Mouse (Mus musculus) stomach, embryonic 15.5 days (tissue): Measurements from ENCODE around the gene Mmp14. TPM values are rescaled to one million over a fixed set of nuclear protein-coding genes. Genes with fewer than 3 reads are reported as not detected.
A peak's percentile ranks its signal among the peaks of the same experiment; 100 is the strongest.

Experiments used
- ATAC-seq: fragments of 200-750 bp; cut with Nextera tagmentation; 2 replicates; pipeline ENCODE4 v1.8.0; 2017; ENCODE audit warnings: low read depth, moderate number of reproducible peaks, moderate TSS enrichment; ENCODE audit not compliant: insufficient read depth, low FRiP score
- H3K27ac ChIP-seq: fragments of 300-500 bp; sonication (generic); 2 replicates; pipeline ENCODE4 v1.5.1; 2015; ENCODE audit warnings: mild to moderate bottlenecking, inconsistent platforms
- H3K27me3 ChIP-seq: fragments of 300-500 bp; sonication (generic); replicated peaks from 2 replicates; pipeline ENCODE4 v1.6.1; 2015; ENCODE audit warnings: inconsistent platforms
- H3K36me3 ChIP-seq: fragments of 300-500 bp; sonication (generic); 2 replicates; pipeline ENCODE4 v1.6.1; 2015; ENCODE audit warnings: inconsistent platforms
- H3K4me1 ChIP-seq: fragments of 300-500 bp; sonication (generic); 2 replicates; pipeline ENCODE4 v1.6.1; 2015; ENCODE audit warnings: inconsistent platforms
- H3K4me2 ChIP-seq: fragments of 300-500 bp; sonication (generic); 2 replicates; pipeline ENCODE4 v1.6.1; 2015; ENCODE audit warnings: mild to moderate bottlenecking, inconsistent platforms
- H3K4me3 ChIP-seq: fragments of 300-500 bp; sonication (generic); replicated peaks from 2 replicates; pipeline ENCODE4 v1.5.1; 2015; ENCODE audit warnings: inconsistent platforms
- H3K9ac ChIP-seq: fragments of 300-500 bp; sonication (generic); 2 replicates; pipeline ENCODE4 v1.6.1; 2015; ENCODE audit warnings: inconsistent platforms
- H3K9me3 ChIP-seq: fragments of 300-500 bp; sonication (generic); 2 replicates; pipeline ENCODE4 v1.6.1; 2016; ENCODE audit warnings: inconsistent platforms
- WGBS: fragments of 180-500 bp; shearing (Covaris S2); methylation state at CpG from one replicate; pipeline ENCODE4 v1.1.7; 2015; 5-methylcytosine and 5-hydroxymethylcytosine counted together
- polyA plus RNA-seq: library from polyadenylated mRNA; unstranded; fragments of >200 nt; fragmentation: Nextera tagmentation; extraction: Ambion mirVana; gene quantifications from 2 replicates; pipeline ENCODE4 v1.2.1, GENCODE M21; 2015

The Mmp14 gene
- polyA plus RNA-seq, 1 experiment from 2014 or later = 126 TPM

DNA sequence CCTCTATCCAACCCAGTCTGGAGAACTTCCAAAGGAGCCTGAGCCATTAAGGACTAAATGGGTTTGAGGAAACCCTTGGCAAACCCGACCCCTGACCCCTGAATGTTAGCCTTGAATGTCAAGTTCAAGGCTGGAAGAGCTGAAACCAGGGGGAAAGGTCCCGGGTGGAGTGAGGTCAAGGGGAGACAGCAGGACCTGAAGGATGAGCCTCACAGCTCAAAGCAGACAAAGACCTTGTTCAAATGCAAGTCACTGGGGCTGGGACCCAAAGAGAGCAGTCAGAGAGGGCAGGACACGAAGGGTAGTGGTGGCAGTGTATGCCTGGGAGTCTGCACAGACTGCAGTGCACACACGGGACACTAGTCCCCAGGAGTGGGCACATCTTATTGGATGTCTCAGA lies 10.0 kb downstream of the Mmp14 start:
- WGBS = 68% methylated on average over 4 of the region's 4 CpGs
- Histone ChIP-seq H3K36me3 (peaks cover 39% of the 10 kb centered on the region), H3K9ac (no peak overlapping the region), H3K4me2 (no peak overlapping the region), H3K4me1 (peaks cover 11% of the 10 kb centered on the region; the same call in 1 of the 2 replicates), H3K4me3 (no peak overlapping the region), H3K27me3 (no peaks in the 10 kb centered on the region), H3K27ac (no peak overlapping the region), H3K9me3 (no peaks in the 10 kb centered on the region)
- ATAC-seq = no peak

DNA sequence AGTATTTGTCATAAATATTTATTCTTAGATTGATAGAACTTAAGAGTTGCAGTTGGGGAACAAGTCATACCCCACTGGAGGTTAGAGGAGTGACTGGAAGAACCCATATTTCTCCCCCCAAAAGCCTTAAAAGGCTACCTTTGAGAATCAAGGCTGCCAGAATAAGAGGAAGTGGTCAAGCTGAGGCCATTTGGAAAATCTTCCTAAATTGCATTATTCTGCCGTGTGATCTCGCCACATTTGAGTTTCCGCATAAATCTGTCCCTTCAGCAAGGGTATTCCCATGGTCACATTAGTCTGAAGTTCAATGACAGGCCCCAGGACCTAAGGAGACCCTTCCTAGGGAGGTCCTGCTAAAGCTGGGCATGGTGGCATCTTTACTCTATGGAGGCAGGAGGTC lies 11.1 kb downstream of the Mmp14 start:
- no peaks in the 10 kb centered on the region for H3K27me3 ChIP-seq
- peaks cover 29% of the 10 kb centered on the region for H3K36me3 ChIP-seq
- 0 out of 2 replicates have a peak, but pooled peaks have one; percentile 21 for ATAC-seq
- H3K4me2 ChIP-seq = no peak overlapping the region
- WGBS = 79% methylated on average over 3 of the region's 3 CpGs
- H3K9ac ChIP-seq = no peak overlapping the region
- H3K27ac ChIP-seq = peak overlapping the region; percentile 90; the same call in 1 of the 2 replicates
- H3K9me3 ChIP-seq = no peaks in the 10 kb centered on the region
- H3K4me1 ChIP-seq = peaks cover 11% of the 10 kb centered on the region; the same call in 1 of the 2 replicates
- no peak overlapping the region for H3K4me3 ChIP-seq

DNA sequence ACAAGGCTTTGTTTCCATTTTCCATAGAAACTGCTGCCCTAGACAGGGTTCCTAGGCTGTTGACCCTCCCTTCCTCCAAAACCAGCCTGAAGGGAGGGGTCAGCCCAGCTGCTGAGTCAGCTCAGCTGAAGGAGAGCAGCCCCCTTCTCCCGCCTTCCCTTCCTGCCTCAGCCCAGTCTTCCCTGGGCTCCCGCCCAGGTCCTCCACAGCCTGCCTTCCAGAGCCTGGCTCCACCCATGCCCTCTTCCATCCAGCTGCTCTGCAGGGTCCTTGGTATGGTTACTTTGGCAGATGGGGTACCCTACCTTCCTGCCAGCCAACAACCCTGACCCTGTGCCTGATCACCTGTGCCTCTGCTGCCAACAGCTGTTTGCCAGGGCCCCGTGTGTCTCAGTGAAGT lies 11.8 kb downstream of the Mmp14 start:
- Histone ChIP-seq H3K9ac (no peak overlapping the region), H3K9me3 (no peaks in the 10 kb centered on the region), H3K27ac (peak overlapping the region; percentile 90), H3K4me1 (peaks cover 11% of the 10 kb centered on the region; the same call in 1 of the 2 replicates), H3K27me3 (no peaks in the 10 kb centered on the region), H3K4me2 (no peak overlapping the region), H3K4me3 (no peak overlapping the region), H3K36me3 (peaks cover 25% of the 10 kb centered on the region)
- ATAC-seq = peak; percentile 61; the same call in 1 of the 2 replicates
- WGBS = 21% methylated on average over 3 of the region's 3 CpGs

DNA sequence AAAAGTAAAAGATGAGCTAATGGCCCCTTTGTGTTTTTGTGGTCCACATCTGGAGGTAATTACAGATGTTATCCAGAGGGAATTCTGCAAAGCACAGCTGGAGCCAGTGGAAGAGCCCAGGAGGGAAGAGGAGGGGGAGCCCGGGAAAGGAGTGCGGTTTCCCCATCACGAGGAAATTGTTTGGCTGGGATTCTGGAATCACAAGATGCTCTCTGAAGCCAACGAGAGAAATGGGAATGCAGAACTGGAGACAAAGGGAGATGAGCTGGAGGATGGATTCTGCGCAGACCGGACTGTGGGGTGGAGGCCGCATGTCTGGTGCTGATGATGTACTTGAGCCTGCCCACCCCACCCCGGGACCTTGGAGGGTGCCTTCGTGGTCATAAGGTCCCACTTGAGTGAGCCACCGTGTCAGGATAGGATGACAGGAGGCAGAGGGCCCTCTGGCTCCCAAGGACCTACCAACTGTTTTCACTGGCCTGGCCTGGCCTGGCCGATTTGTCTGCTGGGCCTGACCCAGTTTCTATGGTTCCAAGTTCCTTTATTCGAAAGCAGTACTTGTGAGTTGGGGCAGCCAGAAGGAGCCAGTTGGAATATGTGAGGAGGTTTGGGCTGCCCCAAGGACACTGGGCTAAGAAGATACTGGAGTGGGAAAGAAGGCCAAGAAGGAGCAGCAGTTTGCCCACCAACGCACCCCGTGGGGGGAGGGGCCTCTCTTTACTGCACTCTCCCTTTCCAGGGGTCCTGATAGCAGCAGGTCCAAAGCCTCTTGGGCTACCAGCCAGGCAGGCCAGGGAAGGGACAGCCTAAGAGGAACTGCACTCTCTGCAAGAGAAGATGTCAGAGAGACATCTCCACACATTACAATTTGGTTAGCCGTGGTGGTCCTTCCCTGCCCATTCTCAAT lies 12.6 kb downstream of the Mmp14 start:
- H3K4me3 ChIP-seq = no peak overlapping the region
- no peak overlapping the region for H3K9ac ChIP-seq
- peaks cover 18% of the 10 kb centered on the region for H3K36me3 ChIP-seq
- no peaks in the 10 kb centered on the region for H3K27me3 ChIP-seq
- H3K4me1 ChIP-seq = peaks cover 11% of the 10 kb centered on the region; the same call in 1 of the 2 replicates
- ATAC-seq = peak; percentile 15; the same call in 1 of the 2 replicates
- H3K4me2 ChIP-seq = no peak overlapping the region
- peak overlapping the region; percentile 90 for H3K27ac ChIP-seq
- H3K9me3 ChIP-seq = no peaks in the 10 kb centered on the region
- WGBS = 65% methylated on average over 15 of the region's 15 CpGs

DNA sequence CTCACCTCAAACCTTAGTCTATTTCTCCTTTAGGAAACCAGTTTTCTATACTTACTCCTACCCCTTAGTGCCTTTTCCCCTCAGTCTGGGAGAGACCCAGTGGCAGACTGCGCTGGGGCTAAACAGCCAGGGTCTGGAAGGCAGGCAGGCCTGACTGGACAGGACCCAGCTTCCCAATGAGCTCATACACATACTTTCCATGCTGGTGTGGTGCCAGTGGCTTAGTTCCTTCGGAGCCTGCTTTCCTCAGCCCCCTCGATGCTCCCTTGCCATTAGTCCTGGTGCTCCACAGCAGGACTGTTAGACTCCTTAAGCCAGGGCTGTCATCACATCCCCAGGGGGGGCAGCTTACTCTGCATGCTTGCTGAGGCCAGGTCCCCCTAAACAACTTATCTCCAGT lies 14.1 kb downstream of the Mmp14 start:
- H3K4me3 ChIP-seq = no peak overlapping the region
- 51% methylated on average over 3 of the region's 3 CpGs for whole genome bisulfite sequencing

DNA sequence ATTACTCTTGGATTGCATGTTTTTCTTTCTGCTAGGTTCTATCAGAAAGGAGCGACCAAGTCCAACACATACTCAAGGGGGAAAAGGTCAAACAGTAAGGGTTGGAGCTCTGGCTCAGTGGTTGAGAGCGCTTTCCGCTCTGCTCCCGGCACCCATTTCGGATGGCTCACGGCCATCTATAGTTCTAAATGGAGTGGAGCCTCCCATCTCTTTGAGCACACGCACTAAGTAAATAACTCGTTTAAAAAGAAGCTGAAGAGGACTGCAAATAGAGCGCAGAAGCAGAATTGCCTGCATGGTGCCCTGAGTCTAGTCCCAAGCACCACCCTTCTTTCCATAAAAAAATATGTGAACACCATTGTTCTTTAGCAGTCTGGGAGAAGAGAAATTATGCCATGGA lies 22.2 kb downstream of the Mmp14 start:
- Histone ChIP-seq H3K27ac (no peak overlapping the region), H3K4me1 (no peaks in the 10 kb centered on the region), H3K4me3 (no peak overlapping the region), H3K27me3 (no peaks in the 10 kb centered on the region), H3K9ac (no peak overlapping the region), H3K4me2 (no peak overlapping the region), H3K36me3 (no peaks in the 10 kb centered on the region), H3K9me3 (no peaks in the 10 kb centered on the region)
- 67% methylated on average over 9 of the region's 9 CpGs for WGBS
- no peak for ATAC-seq

More for the DNA sequence above, 14.1 kb downstream of the Mmp14 start:
- H3K27me3 ChIP-seq = no peaks in the 10 kb centered on the region
- ATAC-seq = no peak; the same call in 1 of the 2 replicates
- H3K36me3 ChIP-seq = peaks cover 2% of the 10 kb centered on the region
- no peak overlapping the region for H3K9ac ChIP-seq
- no peaks in the 10 kb centered on the region for H3K9me3 ChIP-seq
- H3K27ac ChIP-seq = no peak overlapping the region
- H3K4me2 ChIP-seq = no peak overlapping the region
- H3K4me1 ChIP-seq = peaks cover 11% of the 10 kb centered on the region; the same call in 1 of the 2 replicates

DNA sequence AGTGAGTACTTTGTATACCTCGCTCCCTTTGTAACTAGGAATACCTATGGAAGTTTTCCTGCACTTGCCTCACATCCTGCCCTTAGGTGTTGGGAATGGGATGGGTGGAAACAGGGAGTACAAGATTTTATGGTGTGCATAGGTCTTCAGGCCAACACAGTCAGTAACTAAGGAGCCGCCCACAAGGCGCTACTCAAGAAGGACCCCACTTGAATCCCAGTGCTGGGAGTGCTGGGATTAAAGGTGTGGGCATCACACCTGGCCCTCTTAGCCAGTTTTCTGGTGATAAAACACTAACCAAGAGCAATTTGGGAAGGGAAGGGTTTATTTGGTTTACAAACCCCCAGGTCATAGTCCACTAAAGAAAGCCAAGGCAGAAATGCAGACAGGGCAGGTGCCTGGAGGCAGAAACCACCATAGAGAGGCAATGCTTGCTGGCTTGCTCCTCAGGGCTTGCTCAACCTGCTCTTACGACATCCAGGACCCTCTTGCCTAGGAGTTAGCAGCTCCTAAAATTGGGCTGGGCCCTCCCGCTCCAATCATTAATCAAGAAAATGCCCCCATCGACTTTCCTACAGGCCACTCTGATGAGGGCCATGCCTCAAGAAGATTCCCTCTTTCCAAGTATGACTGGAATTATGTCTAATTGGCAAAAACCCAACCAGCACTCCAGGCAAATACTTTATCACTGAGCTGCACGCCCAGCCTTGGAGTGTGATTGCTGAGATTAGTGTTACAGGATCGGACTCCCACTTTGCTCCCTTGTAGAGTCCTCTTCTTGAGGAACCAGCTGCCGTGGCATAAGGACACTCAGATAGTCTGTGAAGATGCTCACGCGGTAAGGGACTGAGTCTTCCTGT lies 23.5 kb downstream of the Mmp14 start:
- Histone ChIP-seq H3K27me3 (no peaks in the 10 kb centered on the region), H3K27ac (no peak overlapping the region), H3K4me3 (no peak overlapping the region), H3K9me3 (no peaks in the 10 kb centered on the region), H3K4me2 (no peak overlapping the region), H3K9ac (no peak overlapping the region), H3K36me3 (no peaks in the 10 kb centered on the region), H3K4me1 (no peaks in the 10 kb centered on the region)
- peak; percentile 39; the same call in 1 of the 2 replicates for ATAC-seq
- WGBS = 67% methylated on average over 11 of the region's 11 CpGs

DNA sequence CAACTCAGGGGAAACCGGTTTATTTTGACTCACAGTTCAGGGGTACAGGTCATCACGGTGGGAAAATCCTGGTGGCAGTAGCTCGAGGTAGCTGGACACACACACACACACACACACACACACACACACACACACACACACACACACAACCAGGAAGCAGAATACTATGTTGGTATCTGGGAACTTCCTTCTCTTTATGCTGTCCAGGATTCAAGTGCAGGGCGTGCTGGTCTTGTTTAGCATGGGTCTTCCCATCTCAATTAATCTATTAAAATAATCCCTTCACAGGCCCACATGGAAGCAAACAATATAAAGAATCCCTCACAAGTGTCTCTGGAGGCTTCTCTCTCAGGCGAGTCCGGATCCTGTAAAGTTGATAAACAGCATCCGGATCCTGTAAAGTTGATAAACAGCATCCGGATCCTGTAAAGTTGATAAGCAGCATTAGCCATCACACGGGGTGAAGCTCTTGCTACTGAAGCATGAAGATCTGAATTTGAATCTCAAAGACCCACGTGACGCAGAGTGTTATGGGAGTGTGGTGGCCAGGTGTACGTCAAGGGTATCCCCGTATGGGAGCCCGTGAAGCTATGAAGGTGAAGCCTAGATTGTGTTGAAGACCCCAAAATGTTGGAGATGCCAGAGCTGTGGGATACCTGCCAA lies 26.6 kb downstream of the Mmp14 start:
- 83% methylated on average over 14 of the region's 14 CpGs for WGBS
- Histone ChIP-seq H3K36me3 (no peaks in the 10 kb centered on the region), H3K4me2 (no peak overlapping the region), H3K4me3 (no peak overlapping the region), H3K4me1 (no peaks in the 10 kb centered on the region), H3K9ac (no peak overlapping the region), H3K27ac (no peak overlapping the region), H3K9me3 (no peaks in the 10 kb centered on the region), H3K27me3 (no peaks in the 10 kb centered on the region)
- no peak for ATAC-seq

DNA sequence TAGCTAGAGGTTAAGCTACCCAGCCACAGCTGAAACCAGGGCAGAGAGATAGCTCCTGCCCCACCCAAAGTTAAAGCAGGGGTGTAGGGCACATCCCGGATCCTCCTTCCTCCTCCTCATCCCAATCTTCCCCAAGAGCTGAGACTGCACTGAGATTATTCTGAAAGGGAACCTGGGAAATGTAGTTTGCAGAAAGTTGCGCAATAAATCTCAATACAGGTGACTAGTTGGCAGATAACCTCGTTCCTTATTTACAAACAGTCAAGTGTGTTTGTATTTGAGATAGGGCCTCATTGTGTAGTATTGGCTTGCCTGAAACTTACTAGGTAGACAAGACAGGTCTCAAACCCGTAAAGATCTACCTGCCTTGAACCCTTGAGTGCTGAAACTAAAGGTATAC lies 30.7 kb downstream of the Mmp14 start:
- H3K36me3 ChIP-seq = no peaks in the 10 kb centered on the region
- WGBS = 59% methylated on average over 4 of the region's 4 CpGs
- no peaks in the 10 kb centered on the region for H3K4me1 ChIP-seq
- no peak overlapping the region for H3K4me3 ChIP-seq
- no peak overlapping the region for H3K9ac ChIP-seq
- no peak overlapping the region for H3K4me2 ChIP-seq
- H3K9me3 ChIP-seq = no peaks in the 10 kb centered on the region
- no peak for ATAC-seq
- H3K27ac ChIP-seq = no peak overlapping the region
- no peaks in the 10 kb centered on the region for H3K27me3 ChIP-seq

DNA sequence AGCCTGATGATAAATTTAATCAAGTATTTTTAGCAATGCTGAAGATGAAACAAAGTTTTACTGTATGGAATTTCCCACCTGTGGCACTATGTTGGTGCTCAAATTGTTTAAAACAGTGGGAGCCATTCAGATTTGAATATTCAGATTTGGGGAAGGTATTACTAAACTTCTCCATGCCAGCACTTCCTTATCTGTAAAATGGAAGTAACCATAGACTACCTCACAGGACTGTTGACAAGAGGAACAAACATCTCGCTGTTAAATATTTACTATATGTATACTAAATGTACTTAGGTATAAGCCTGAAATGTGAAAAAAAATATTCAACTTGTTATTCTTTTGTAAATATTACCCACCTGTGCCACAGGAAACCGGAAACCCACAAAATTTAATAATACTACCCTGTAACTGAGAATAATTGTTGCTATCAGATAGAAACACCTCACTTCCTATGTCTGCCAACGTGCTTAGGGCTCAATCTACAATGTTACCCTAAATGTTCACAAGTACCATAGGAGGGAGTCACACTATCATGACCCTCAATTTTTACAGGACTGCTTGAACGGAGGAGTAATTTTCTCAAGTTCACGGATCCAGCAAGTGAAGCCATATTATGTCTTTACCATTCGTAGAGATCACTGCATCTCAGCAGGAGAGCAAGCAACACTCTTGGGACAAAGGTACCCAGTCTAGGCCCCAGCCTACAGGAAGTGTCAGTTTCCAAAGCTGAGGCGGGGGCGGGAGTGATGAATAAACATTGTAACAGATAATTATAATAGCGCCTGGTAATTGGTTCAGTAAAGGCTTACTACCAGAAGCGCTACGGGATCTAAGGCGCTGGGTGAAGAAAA lies 31.9 kb downstream of the Mmp14 start:
- H3K4me2 ChIP-seq = peak overlapping the region; percentile 84
- 11% methylated on average over 12 of the region's 12 CpGs for WGBS
- peaks cover 7% of the 10 kb centered on the region for H3K36me3 ChIP-seq
- H3K4me3 ChIP-seq = peak overlapping the region; percentile 96
- H3K27ac ChIP-seq = peak overlapping the region; percentile 90
- no peaks in the 10 kb centered on the region for H3K9me3 ChIP-seq
- no peaks in the 10 kb centered on the region for H3K4me1 ChIP-seq
- H3K9ac ChIP-seq = peak overlapping the region; percentile 84
- H3K27me3 ChIP-seq = no peaks in the 10 kb centered on the region
- peak; percentile 41; the same call in 1 of the 2 replicates for ATAC-seq

DNA sequence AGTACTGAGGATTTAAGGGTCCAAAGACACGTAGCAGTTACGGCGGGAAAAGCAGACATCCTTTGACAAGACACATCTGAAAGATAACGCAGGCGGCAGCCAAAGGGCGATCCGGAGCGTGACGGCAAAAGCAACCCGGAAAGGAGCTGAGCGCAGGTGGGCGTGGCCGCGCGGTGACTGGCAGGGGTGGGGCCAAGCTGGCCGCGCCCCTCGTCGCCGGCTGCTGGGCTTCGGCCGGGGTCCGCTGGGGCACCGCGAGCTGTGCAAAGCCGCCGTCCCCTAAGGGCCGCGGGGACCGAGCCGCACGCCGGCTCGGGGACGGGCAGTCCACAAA lies 32.5 kb downstream of the Mmp14 start, which contains the start of gene Lrp10:
Lrp10 (plus strand) TSS at position 179 of the 334 bp plus-strand sequence.
- peak within 1 kb of the TSS; percentile 90 for H3K27ac ChIP-seq
- H3K4me3 ChIP-seq = peak within 1 kb of the TSS; percentile 96
- peak; percentile 87 for ATAC-seq
- H3K4me2 ChIP-seq = peak within 1 kb of the TSS; percentile 84
- H3K36me3 ChIP-seq = peaks cover 11% of the 10 kb centered on the region
- H3K4me1 ChIP-seq = no peaks in the 10 kb centered on the region
- no peaks in the 10 kb centered on the region for H3K9me3 ChIP-seq
- H3K9ac ChIP-seq = peak within 1 kb of the TSS; percentile 84
- WGBS = under 1% methylated on average over 35 of the region's 35 CpGs
- H3K27me3 ChIP-seq = no peaks in the 10 kb centered on the region
